Mouse (Mus musculus) left cerebral cortex, postnatal 25 days (tissue): Measurements from ENCODE around the gene Rccd1. TPM values are rescaled to one million over a fixed set of nuclear protein-coding genes. Genes with fewer than 3 reads are reported as not detected.

Source experiments
- DNase-seq, 2 experiments: peaks; one replicate each; pipeline ENCODE4 v3.0.0; 2022; ENCODE audit warnings: low spot score in 2 of 2, mixed read lengths in 1 of 2
- intact Hi-C: fragments of 180-260 bp; cut with DNase I; formaldehyde crosslinking; loops from one replicate; pipeline ENCODE4 v1.15.1; 2025
- total RNA-seq, 2 experiments: library from RNA; stranded (reverse); gene quantifications; 2 replicates each; pipeline ENCODE4 v1.2.3; 2021

Rccd1 gene
- total RNA-seq, 2 experiments from 2014 or later, result 15.6 to 16.0 TPM

- intact Hi-C loops, result no loop called here
- DNase-seq, result no peak
Measured at GRCm38 (mm10) chr7:80317439-80318115, 6.7 kb downstream of the Rccd1 start.

DNA sequence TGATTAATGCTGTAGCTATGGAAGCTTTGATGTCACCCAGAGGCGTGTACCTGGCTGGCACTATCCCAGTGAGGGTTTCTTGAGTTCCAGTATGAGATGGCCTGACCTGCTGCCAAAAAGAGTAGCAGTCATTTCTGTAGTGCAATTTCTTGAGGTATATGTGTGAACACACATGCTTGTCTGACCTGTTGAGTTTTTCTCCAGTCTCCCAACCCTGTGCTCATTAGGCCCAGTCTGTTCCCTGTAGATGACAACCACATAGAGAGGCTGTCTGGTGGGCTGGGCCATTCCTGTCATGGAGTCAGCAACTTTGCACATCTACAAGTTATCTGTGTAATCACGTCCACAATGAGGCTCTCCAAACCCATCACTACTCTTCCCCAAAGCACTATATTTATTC, 8.5 kb downstream of the Rccd1 start:
- DNase-seq, result no peak
- intact Hi-C loops, result no loop called here

- intact Hi-C loops, result no loop called here
- no peak for DNase-seq
Measured at GRCm38 (mm10) chr7:80310771-80311170, 13.5 kb downstream of the Rccd1 start.

DNA sequence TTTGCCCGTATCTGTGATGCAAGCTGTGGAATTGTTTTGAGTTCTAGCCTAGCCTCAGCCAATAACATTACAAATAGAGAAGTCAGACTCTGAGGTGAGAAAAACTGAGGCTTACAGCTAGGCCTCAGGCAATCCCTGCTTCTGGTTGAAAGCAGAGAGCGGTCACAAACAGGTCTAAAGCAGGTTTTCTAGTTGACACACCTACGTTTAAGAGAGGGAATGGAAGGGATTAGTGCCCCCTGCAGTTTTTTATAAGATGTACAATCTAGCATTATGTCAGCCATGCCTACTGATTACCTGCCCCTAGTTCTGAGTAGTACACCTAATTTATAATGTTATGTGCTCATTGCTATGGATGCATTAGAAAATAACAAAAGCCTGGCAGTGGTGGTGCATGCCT, 16.5 kb downstream of the Rccd1 start:
- no peak for DNase-seq
- intact Hi-C loops, result no loop called here

DNA sequence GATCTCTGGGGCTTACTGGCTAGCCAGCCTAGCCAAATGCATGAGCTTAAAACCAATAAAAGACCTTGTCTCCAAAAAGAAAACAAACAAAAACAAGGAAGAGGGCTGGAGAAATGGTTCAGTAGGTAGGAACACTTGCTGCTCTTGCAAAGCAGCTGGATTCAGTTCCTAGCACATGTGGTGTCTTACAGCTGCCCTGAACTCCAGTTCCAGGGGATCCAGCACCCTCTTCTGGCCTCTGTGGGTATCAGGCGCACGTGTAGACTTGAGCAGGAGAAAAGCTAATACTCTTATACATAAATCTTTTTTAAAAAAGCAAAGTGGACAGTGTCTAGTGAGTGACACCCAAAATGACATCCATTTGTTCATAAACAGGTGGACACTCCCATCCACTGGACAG, 22.7 kb downstream of the Rccd1 start:
- intact Hi-C loops, result no loop called here
- no peak for DNase-seq

- DNase-seq, result no peak
- intact Hi-C loops, result no loop called here
Measured at GRCm38 (mm10) chr7:80299568-80299967, 24.7 kb downstream of the Rccd1 start.

GRCm38 (mm10) chr7:80298754-80299153, 25.5 kb downstream of the Rccd1 start:
- DNase-seq, result no peak
- intact Hi-C loops, result no loop called here

DNA sequence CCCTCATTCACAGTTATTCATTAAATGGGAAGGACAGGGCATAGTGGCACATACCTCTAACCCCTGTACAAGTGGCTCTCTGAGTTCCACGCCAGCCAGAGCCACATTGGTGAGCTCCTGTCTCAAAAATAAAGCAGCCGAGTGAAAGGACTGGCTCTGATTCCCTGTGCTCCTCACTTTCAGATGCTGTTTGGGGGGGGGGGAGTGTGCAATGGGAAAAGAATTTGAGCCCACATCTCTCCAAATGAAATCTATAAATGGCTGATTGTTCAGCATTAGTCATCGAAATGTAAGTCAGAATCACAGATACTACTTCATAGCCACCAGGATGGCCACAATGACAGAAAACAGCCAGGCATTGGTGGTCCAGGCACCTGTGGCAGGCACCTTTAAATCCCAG, 27.2 kb downstream of the Rccd1 start:
- intact Hi-C loops, result no loop called here
- no peak for DNase-seq

GRCm38 (mm10) chr7:80296462-80296861, 27.8 kb downstream of the Rccd1 start:
- DNase-seq, result no peak
- intact Hi-C loops, result no loop called here

DNA sequence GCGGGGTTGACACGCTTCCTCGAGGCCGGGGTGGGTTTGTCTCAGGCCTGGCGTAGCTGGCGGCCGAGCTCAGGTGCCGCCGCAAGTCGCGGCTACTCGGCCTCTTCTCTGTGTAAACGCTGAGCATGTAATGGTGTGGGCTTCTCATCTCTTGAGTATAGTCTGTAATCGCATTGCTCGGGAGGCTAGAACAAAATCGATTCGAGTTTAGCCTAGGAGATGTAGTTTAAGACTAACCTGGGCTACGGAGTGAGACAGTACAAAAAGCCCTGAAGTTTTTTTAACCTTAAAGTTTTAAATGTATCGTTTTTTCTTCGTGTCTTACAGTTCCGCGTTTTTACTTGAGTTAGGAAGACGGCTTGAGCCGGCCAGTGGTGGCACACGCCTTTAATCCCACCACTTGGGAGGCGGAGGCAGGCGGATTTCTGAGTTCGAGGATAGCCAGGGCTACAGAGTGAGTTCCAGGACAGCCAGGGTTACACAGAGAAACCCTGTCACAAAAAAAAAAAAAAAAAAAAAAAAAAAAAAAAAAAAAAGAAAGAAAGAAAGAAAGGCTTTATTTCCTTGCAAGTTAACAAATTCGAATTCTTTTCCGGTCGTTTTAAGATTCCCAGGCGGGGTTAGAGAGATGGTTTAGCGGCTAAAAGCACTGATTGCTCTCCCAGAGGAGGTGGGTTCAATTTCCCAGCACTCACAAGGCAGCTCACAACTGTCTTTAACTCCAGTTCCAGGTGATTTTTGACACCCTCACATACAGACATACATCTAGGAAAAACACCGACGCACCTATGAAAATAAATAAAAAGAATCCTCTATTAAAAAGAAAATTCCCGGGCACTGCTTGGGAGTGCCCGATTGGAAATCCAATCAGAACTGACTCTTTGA, 29.2 kb downstream of the Rccd1 start:
- intact Hi-C loops, result no loop called here
- no peak for DNase-seq

DNA sequence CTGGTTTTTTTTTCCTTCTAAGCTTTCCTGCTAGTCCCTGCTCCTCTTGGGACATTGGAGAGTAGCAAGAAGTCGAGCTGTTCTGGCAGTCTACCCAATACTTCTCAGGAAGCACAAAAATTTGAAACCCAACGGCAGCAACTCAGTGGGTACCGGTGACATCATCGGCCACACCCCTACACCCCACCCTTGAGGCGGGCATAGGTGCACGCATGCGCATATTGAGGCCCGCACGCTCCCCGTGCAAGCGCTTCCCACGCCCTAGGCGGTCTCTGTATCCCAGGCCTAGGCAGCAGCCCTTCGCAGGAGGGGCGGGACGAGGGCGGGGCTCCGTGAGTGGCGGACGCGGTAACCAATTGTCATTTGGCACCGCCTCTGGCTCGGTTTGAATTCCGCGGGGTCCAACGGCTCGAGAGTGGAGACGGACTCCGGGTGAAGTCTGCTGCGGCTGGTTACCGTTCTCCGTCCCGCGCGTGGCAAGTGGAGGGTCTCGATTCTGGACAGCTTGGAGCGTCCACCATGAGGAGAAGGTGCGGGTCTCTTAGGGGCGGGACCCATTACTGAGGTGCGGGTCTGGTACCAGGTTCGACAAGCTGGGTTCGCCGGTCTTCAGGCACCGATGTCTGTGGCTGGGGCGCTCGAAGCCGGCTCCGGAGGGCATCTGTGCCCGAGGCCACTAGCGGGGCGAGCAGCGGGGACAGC, 30.0 kb downstream of the Rccd1 start, which contains the start of gene Prc1:
Gene Prc1, plus strand, starts transcription at position 389 of the 702 bp plus-strand sequence.
- intact Hi-C loops, result no loop called here
- DNase-seq, result peak; percentile 97 to 99

- DNase-seq, result no peak
Measured at GRCm38 (mm10) chr7:80287736-80288135, 36.5 kb downstream of the Rccd1 start.

GRCm38 (mm10) chr7:80285725-80286124, 38.5 kb downstream of the Rccd1 start:
- intact Hi-C loops, result no loop called here

More at GRCm38 (mm10) chr7:80287736-80288135, 36.5 kb downstream of the Rccd1 start:
- intact Hi-C loops, result no loop called here

GRCm38 (mm10) chr7:80284391-80284790, 39.9 kb downstream of the Rccd1 start:
- intact Hi-C loops, result no loop called here
- no peak for DNase-seq

More at GRCm38 (mm10) chr7:80285725-80286124, 38.5 kb downstream of the Rccd1 start:
- no peak for DNase-seq

GRCm38 (mm10) chr7:80283226-80283918, 40.9 kb downstream of the Rccd1 start:
- DNase-seq, result no peak
- intact Hi-C loops, result no loop called here

DNA sequence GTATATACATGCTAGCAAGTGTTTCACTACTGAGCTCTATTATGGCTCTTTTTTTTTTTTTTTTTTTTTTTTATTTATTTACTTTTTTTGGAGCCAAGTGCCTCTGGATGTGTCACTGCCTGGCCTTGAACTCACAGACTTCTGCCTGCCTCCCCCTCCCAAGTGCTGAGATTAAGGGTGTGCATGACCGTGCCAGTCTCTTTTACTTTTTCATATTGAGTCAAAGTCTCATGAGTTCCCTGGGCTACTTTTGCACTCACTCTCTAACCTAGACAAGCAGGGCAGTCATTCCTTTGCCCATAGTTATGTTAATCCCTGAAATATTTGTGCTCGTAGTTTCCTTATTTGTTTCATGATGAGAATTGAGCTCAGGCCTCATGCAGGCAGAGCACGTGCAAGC, 42.6 kb downstream of the Rccd1 start:
- intact Hi-C loops, result no loop called here

GRCm38 (mm10) chr7:80280998-80281397, 43.3 kb downstream of the Rccd1 start:
- intact Hi-C loops, result no loop called here
- DNase-seq, result no peak

More for the DNA sequence above, 42.6 kb downstream of the Rccd1 start:
- no peak for DNase-seq

DNA sequence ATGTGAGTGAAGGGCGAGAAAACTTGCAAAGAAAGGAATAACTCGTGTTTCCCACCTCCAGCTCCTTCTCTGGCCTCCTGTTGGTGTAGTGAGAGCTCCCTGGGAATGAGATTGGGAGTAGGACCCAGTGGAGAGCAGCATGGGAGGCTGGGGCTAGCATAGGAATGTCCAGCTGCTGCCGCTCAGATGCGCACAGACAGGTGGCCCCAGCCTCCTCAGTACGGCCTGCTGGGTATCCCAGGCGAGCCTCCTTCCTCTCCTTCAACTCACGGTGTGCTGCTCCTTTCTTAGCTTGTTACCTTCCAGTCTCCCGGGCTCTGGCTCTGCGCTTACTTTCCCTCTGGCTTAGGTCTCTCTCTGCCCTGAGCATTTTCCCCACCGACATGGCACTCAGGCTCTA, 44.2 kb downstream of the Rccd1 start:
- intact Hi-C loops, result no loop called here
- no peak for DNase-seq

- DNase-seq, result no peak
- intact Hi-C loops, result no loop called here
Measured at GRCm38 (mm10) chr7:80276374-80276773, 47.9 kb downstream of the Rccd1 start.

GRCm38 (mm10) chr7:80273456-80273855, 50.8 kb downstream of the Rccd1 start:
- DNase-seq, result no peak
- intact Hi-C loops, result no loop called here
